Mouse (Mus musculus) kidney, postnatal 14 days (tissue): ENCODE results near the gene Tas2r130.
"Not testable (repeated sequence)": the region's sequence is repeated elsewhere in the genome, so short reads cannot be mapped to it uniquely, and the experiment has no call there.

Source experiments
- DNase-seq: peaks from one replicate; pipeline ENCODE4 v3.0.0; 2022; ENCODE audit warnings: mixed read lengths

Tas2r130 gene

GRCm38 (mm10) chr6:131630812-131631211 lies at the start of gene Tas2r130:
Gene Tas2r130 (minus strand): TSS chr6:131630912.
- DNase-seq: no peak

DNA sequence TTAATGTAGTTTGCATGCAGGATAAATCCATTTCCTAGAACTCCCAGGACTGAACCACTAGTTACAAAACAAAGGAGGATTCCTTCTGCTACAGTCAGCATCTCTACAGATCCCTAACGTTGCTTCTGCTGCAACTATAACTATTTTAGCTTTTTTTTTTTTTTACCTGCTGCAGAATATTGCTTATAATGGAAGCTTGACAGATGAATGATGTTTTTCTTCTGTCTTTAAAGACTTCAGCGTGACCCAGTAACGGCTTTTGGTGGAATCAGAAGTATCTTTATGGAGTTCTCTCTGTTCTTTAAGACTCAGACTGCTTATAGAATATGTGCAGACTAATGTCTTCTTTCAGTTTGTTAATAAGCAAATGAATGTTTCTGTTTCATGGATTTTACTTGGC lies 48.1 kb upstream of the Tas2r130 start, which contains the start of gene Tas2r106:
Gene Tas2r106, minus strand, starts transcription at position 101 of the 400 bp plus-strand sequence.
- DNase-seq: no peak

GRCm38 (mm10) chr6:131660049-131660448 lies 29.3 kb upstream of the Tas2r130 start, which contains the start of gene Tas2r107:
Gene Tas2r107 (minus strand): TSS chr6:131660149.
- no peak for DNase-seq

- DNase-seq: not testable (repeated sequence)
Measured at GRCm38 (mm10) chr6:131609956-131610355, 20.8 kb downstream of the Tas2r130 start.

DNA sequence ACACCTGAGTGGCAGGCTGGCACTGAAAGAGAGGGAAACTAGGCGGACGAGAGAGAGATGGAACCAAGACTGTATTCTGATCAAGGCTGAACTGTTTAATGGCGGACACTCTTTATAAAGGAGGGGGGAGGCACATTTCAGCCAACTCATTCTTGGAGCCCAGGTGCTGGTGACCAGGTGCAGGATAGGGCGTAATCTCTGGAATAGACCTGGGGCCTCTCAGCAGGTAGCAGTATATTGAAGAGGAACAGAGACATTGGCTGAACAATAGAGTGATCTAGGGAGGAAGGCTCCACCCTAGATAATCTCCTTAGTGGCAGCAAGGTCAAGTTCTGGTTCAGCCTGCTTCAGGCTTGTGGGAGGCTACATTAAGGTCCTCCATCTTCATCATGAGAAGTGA lies 25.9 kb downstream of the Tas2r130 start:
- no peak for DNase-seq
